Mouse (Mus musculus): ENCODE data around the gene Zfand3.

Gene Zfand3

DNA sequence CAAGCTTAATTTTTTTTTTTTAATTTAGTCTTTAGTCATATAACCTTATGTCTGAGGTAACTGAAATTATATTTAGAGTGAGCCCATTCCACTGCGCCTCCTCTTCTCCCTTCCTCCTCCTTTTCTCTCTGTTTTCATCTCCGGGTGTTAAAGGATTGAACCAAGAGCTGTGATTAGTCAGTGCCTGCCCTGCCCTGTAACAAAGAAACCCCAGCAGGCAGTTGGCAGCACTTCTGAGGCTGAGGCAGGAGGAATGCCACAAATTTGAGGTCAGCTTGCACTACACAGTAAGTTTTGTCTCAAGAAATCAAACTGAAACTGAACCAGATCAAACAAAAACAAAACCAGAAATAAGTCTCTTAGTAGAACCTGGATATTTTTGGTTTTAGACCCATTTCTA, 49.3 kb downstream of the Zfand3 start:
- DNase-seq = no peak

DNA sequence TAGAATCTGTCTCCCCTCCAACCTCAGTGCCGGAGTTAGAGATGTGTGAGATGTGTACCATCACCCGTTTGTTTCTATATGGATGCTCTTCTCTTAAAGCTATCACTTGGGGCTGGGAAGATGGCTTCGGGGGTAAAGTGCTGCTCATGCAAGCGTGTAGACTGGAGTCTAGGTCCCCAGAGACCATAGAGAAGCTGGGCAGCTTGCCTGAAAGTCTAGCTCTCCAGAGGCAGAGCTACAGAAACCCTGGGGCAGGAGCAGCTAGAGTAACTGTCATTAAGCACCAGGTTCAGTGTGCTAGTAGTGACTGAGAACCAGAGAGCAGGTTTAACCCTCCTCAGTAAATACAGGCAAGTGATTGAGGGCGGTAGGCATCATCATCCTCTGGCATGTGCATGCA, 51.7 kb downstream of the Zfand3 start:
- no peak for DNase-seq

DNA sequence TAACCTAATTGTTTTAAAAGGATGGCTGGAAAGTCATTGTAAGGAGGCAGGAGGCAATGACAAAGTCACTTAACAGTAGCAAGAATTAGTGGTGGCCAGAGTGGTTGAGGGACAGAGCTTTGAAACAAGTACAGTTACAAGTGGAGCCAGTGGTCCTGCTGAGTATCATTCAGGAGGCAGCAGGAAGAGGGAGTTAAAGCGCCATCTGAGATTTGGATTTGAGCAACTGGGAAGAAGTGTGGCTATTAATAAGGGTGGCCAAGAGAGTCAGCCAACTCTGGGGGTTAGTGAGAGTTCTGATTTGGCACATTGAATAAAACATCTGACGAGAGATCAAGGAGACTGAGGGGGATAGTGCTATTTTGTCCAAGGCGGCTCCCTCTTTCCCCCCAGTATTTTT, 54.1 kb downstream of the Zfand3 start:
- DNase-seq = no peak

DNA sequence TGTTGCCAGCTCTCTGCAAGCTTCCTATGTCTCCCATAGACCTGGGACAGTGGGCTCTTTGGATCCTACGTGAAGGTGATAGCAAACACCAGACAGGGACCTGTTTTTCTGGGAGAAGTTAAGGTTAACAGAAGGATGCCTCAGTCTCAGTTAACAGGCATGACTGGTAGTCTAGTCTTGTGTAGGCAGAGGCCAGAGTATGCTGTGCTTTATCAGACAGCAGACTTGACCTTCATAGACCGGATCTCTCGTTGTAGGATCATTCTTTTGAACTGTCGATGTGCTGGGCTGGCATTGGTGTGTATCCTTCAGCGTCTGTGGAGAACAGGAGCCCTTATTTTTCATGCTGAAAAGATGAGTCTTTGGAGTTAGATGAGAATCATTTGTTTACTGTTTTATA, 54.5 kb downstream of the Zfand3 start:
- no peak for DNase-seq

DNA sequence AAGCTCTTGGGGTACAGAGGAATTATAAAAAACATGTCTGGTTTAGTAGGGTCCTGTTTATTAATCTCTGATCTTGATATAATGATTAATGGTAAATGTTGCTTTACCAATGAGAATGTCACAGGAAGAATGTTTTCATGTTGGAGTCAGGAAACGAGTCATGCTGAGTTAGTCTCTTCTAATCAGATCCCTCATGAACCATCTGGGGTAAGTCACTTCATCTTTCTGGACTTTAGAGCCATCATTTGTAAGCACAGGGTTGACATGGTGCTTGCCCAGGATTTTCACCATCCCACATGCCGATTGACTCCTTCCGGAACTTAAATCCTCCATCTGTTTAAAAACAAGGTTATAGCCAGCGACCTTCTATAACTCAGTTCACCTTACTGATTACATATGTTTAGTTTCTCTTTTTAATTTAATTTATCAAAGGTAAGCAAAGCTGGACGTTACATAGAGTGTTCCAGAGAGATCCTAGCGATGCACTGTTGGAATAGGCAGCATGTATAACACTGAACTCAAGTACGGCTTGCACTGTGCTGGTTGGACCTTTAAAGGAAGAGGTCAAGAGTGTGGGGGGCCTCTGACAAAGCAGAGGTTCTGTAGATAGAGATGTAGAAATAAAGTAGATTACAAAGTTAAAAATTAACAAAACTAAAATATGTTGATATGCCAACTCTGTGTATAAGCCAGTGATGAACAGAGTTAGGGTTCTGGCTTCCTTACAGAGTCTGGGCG, 56.7 kb downstream of the Zfand3 start:
- no peak for DNase-seq

DNA sequence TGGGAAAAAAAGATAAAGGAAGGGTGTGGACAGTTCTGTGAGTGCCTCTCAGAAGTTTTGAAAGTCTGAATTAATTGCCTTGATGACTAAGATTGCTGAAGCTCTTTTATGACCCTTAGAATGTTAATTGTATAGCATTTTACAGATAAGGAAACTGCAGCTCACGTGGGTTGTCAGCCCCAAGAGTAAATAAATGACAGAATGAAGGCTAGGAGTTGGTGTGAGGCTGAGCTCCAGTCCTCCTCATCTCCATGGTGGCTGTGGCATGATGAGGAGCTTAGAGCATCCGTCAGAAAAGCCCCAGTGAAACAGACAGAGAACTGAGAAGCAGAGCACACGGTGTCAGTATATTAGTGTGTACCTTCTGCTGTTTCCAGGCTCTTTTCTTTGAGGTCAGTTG, 59.3 kb downstream of the Zfand3 start:
- DNase-seq = no peak

DNA sequence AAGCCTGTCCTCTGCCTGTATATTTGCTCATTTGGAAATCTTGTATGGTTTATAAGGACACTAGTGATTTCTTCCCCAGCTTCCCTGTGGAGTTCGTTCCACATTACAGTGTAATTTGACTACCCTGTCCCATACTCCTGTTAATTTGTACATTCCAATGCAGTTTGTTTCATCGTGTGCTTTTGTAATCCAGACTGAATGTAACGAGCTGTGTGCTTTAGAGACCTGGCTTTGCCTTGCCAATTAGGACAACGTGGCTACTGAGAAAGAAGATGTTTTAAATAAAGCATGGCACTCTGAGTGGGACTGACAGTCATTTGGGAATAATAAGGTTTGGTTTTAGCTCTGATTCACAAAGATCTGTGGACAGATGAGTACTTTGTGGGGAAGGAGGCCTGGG, 60.2 kb downstream of the Zfand3 start:
- no peak for DNase-seq

DNA sequence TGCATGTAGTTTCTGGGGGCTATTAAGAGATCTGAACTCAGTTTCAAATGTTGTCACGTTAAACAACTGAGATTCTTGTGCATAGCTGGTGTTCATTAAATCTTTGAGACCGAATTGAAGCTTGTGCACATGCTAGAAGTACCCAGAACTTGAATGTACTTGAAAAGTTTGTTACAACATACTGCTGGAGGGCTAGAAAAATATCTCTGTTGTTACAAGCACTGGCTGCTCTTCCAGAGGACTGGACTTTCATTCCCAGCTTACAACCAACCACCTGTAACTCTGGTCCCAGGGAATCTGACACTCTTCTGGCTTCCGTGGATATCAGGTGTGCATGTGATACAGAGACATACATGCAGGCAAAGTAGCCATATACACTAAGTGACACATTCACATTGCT, 65.2 kb downstream of the Zfand3 start:
- no peak for DNase-seq

DNA sequence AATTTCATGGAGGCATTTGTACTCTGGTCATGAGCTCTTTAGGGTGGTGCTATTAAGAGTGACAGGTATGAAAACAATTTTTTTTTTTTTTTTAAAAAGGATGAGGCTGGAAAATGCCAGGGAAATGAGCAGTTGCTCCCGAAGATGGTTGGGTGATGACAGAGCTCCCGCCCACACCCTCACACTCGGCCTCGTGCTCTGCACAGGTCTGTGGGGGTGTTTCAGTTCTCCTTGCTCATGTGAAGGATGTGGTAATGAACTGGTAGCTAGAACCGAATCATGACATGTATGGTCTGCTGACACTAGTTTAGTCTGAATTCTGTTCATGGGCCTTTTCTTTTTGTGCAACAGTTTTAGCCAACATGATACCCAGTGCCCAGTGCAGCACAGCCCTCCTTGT, 66.1 kb downstream of the Zfand3 start:
- DNase-seq = no peak

DNA sequence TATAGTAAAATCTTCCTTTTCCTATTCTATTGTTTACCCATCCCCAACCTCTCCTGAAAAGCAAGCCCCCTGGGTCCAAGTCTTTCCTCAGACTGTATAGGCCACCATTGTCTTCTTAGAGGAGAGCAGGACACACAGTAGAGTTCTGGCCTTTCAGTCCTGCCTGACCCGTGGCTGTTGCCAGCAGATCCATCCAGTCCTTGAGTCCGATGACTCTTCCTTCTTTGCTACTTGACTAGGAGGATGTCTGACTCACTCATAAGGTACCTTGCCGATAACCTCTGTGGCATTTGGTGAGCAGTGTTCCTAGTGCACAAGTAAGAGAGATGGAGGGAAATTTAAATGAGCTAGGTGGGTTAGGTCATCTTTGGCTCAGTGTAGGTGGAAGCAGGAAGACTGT, 68.1 kb downstream of the Zfand3 start:
- DNase-seq = no peak

DNA sequence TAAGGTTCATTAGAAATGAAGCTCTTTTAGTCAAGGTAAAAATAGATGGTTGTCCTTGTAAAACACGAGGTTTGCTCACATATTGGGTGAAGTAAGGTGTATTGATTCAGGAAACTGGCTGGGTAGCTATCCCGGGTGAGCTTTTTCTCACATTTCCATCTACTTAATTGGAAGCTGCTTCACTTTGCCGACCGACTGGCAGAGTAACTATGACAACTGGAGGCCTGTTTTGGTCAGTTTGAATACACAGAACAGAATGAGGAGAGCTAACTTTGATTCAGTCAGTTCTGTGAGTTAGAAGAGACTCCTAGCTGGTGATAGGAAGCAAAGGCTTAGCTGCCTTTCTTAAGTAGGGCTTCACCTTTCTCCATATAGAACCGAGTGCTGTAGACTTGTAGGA, 71.4 kb downstream of the Zfand3 start:
- no peak for DNase-seq

DNA sequence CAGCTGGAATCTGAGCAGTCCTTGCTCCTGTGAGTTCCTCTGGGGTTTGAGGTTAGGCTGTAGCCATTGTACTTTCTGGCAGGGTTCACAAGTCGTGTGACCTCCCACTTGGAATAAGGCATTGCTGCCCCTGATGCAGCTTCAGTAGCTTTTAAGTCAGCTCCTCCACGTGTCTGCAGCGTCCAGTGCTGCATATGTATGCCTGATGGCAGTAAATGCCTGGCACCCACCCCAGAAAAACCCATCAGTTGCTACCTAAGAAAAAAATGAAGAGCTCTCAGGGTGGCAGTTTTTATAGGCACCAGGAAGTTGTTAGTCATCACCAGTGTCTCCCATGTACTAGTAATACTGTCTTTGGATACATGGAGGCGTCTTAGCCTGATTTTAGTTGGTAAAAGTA, 79.5 kb downstream of the Zfand3 start:
- DNase-seq = no peak

DNA sequence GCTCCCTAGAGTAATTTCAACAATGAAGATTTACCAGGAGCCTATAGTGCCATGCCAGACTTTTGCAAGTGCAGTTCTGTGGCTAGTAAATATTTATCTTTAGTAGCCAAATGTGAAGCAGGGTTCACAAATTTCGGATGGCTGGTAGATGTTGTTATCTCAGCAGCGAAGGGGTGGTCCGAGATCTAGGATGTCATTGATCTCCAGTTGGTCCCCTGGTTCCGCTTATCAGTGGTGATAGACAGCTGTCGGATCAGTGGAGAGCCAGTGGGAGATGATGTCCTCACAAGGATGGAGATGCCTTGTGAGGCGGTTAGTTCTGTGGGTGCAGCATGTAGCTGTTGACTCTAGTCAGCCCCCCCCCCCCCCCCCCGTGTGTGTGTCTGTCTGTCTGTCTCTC, 82.2 kb downstream of the Zfand3 start:
- no peak for DNase-seq

DNA sequence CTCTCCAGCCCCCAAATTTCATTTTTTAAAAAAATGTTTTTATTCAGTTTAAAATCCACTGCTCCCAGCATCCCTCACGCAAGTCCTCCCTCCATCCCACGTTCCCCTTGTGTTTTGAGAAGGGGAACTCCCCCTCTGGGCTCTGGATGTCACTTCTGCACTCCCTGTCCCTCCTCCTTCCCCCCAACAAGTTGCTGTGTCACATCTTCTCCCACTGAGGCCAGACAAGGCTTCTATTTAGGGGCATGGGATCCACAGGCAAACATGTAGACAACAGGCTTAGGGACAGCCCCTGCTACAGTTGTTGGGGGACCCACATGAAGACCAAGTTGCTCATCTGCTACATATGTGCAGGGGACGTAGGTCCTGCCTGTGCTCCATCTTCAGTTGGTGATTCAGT, 83.9 kb downstream of the Zfand3 start:
- DNase-seq = no peak

DNA sequence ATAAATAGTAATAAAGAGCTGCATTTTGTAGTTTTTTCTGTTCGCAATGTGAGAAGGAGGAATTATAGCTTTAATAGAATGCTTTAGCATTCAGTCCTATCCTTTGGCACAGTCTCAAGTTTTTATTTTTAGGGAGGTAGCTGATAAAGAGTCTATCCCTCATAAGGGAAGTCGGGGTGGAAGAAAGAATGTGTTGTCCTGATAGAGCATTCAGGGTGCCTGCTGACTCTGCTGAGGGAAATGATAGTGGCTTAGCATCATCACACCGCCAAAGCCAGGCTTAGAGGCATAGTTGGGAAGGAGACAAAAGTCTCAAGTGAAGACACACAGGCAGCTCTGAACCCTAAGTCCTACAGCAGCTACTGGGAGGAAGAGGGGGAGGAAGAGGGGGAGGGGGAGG, 85.9 kb downstream of the Zfand3 start:
- no peak for DNase-seq

DNA sequence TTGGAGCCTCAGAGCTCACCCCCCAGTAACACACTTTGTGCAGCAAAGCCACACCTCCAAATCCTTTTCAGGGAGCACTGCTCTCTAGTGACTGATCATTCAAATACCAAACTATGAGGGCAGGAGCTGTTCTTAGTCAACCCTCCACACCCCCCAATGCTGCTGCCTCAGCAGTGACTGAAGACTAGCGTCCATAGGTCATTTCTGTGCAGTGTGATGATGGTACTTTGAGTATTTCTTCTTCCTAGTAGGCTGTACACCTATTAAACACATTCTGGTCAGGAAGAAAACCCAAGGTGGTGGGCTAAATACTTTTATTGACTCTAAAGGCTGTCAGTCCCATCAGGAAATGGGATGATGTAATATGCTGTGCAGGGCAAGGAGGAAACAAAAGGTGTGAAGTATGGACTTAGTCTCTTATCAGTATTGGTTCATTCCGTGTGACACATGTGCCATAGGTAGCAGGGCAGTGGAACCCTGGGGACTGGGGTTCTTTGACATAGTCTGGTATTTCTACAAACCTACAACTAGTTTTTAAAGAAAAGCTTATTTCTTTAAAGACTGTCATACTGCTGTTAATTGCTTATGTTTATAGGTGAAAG, 88.7 kb downstream of the Zfand3 start:
- no peak for DNase-seq

DNA sequence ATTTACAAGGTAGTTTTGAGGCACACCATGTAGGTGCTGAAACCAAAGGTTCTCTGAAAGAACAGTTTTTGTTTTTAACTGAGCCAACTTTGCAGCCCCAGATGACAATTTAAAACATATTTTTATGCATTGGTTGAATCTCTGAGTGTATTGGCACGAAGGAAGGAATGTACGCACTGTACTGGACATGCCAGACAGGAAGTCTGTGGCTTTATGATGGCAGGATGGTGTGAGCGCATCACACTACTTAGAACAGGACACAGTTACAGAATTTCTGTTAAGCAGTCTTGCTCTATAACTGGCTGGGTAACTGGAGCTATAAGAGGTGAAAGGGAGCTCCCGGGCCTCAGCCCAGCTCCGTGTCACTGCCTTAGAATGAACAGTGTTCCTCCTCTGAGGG, 92.6 kb downstream of the Zfand3 start:
- DNase-seq = no peak

DNA sequence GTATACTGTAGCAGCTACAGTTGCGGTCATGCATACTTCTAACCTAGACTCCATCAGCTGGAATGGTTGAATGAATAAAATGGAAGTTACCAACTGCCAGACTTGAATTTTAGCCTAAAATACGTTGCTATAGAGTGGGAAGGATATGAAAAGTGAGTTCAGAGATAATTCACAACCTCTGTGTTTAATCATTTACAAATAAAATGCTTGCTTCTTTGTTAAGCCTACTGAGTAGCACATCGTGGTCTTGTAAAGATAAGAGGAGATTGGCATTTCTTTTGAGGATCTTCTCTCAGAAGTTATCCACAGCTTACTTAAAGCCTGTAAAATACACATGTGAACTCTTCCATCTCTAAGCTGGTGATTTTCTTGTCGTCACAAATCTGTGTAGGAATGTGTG, 93.1 kb downstream of the Zfand3 start:
- no peak for DNase-seq

DNA sequence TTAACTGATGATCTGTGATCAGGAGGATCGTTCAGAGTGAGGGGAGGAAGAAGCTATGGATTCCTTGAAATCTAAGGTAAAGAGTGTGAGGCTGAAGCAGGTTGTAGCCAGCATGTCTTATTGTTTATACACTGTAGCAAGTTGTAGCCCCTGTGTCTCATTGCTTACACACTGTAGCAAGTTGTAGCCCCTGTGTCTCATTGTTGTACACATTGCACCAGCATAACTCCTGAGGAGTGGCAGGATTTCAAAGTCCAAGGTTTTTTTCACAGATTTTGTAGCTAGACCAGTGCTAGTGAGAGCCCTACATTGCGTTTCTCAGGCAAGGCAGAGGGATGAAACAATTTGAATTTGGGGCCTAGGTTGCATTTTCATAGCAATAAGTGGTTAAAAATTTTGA, 95.1 kb downstream of the Zfand3 start:
- DNase-seq = no peak

DNA sequence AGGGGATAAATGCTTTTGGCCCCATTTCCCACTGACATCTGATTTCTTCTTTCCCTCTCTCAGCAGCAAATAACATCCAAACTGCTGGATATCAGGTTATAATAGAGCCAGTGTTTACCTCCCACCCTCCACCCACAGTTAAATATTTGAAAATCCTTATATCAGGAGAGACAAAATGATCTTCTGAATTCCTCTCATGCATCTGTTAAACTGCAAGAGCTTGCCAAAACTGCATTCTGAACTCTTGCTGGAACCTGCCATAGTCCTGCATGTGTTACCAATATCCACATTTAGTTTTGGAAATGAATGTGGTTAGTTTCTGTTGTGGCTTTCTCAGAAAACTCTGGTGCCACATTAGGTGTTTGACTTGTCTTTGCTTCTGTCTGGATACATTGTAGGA, 97.3 kb downstream of the Zfand3 start:
- no peak for DNase-seq

DNA sequence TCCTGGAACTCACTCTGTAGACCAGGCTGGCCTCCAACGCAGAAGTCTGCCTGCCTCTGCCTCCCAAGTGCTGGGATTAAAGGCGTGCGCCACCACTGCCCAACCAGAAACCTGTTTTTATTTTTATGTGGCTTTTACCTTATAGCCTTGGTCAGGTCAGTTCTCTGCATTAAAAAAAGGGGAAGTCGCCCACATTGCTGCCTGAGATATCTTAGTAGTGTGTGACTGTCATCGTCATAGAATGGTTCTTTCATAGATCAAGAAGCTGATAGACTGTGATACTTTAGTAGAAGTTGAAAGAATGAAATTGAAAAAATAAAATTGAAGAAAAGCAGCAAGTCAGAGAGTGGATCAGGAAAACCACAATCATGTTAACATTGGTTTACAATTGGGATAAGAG, 98.5 kb downstream of the Zfand3 start:
- DNase-seq = no peak

DNA sequence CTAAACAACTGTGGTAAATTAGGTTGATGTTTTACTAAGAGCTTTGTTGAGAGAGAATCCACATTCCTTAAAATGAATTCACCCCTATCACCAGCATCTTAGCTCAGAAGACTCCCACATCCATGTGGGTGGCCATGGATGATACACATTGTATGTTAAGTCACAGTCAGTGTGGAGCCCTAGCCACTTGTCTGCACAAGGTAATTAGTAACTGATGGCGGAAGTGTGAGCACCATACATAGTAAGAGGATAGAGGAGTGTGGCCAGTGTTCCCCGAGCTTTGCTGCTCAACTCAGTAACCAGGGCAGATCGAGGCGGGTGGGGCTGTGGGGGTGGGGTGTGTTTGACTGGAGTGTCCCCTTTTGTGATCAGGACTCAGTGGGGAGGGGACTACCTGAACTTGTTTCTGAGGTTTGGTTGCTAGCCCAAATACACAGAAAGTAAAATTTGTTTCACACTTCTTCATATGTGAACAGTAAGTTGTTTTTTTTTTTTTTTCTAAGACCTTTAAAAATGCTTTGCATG, 99.2 kb downstream of the Zfand3 start:
- DNase-seq = no peak

DNA sequence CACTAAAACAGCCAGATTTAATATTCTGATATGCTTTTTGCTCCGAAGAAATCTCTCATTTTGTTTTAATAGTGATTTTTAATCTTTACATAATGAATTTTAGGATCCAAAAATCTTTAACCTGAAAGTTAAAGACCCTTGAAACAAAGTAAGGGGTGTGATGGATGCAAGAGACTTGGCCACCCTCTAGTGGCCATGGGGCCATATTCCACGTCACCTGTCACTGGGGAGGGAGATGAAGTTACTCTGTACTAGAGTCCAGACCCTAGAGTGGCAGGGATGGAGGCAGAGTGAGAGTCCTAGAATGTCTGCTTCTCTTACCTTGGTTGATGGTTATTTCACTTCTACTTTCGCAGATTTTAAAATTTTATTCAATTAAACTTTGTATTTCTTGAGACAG, 100.8 kb downstream of the Zfand3 start:
- no peak for DNase-seq

DNA sequence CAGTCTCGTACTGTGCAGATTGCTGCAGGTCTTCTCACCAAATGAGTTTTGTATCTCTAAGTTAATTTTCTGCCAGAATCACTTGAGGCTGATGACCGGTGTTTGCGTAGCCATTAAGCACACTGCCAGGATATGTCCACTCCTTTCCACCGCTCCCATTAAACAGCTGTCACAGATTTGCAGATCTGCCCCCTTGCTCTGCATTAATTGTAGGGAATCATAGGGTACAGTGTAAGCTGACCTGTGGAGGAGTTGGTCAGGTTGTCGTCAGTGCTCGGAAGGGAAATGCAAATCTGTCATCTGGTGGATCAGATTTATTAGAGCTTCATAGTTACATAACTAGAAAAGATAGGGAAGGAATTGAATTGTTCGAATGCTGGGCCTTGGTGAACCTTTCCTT, 106.1 kb downstream of the Zfand3 start:
- no peak for DNase-seq

DNA sequence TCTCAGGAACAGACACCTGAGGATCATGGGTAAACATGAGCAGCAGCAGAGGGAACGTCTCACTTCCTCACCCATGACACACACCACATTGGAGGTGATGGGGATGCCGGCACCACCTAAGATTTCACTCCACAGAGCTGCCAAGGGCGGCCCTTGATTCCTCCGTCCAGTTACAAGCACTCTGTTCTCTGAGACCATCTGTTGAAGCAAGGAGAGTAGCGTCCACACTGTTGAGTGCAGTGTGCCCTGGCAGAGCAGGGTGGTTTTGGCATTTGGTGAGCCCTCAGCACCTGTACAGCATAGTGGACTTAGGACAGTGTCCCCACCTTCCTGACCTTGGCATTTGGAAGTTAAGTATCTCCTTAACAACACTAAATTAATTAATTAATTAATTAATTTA, 107.0 kb downstream of the Zfand3 start:
- peak; percentile 37 for DNase-seq
